In genomic region chr5:105736365-105736764, GRCm38 (mm10) we compare ENCODE assay signal across 23 mouse cellular contexts. TPM values are rescaled to one million over a fixed set of nuclear protein-coding genes. Genes with fewer than 3 reads are reported as not detected.
DNase-seq lines count a peak whose midpoint lies in the region; TF ChIP-seq lines count a peak whose summit lies in the region.
"Had no signal": no experiment of that assay in that cellular context is flagged by ENCODE, and none has a peak within 500 bp of the region (broad histone marks: within the 10 kb centered on the region; RNA-seq: fewer than 3 reads in every experiment).

No protein-coding gene starts in this region.

- TF ChIP-seq CTCF in left cerebral cortex, adult 2 months (IDR thresholded peaks at IDR 0.05): no peak

- no peak overlapping the region for H3K27ac ChIP-seq in left cerebral cortex, adult 2 months
- H3K27ac ChIP-seq: embryonic facial prominence, embryonic 13.5 days; embryonic facial prominence, embryonic 15.5 days; forebrain, embryonic 10.5 days; forebrain, embryonic 13.5 days; forebrain, embryonic 15.5 days had no signal

- H3K4me3 ChIP-seq in left cerebral cortex, adult 2 months: no peak overlapping the region
- H3K4me3 ChIP-seq: embryonic facial prominence, embryonic 13.5 days; embryonic facial prominence, embryonic 15.5 days; erythroblast, embryonic 14.5 days; forebrain, embryonic 10.5 days; forebrain, embryonic 13.5 days; forebrain, embryonic 15.5 days had no signal

- intact Hi-C loops in left cerebral cortex, adult 2 months (cut with DNase I): no loop called here

- peak; percentile 66 for DNase-seq in adrenal gland, adult 2 months
- no peak for DNase-seq in adrenal gland, adult 18-20 months (ENCODE audit: low spot score in 2 of 2)
- DNase-seq in adrenal gland, postnatal 14 days: peak; percentile 66
- DNase-seq in adrenal gland, postnatal 4 days (ENCODE audit: low spot score in 2 of 2): no peak
- peak; percentile 38 for DNase-seq in 416B (ENCODE audit: low read depth)
- peak; percentile 44 to 45 for DNase-seq in adrenal gland, postnatal 36 days
- no peak for DNase-seq in left cerebral cortex, adult 2 months (ENCODE audit: extremely low spot score in 1 of 2, low spot score in 2 of 2)
- DNase-seq: B cell, adult 2 months; cerebellum, adult 11 months; cerebellum, adult 18-20 months; cerebellum, adult 8-10 months; cerebellum, adult 9-11 months; cerebellum, postnatal 14 days; cerebellum, postnatal 36 days; embryo, embryonic 11 days; forebrain, postnatal 0 days had no signal

RNA-seq across cellular contexts. Expression of gene Lrrc8d, which starts 36.6 kb away (rescaled TPM):
- total RNA-seq in adrenal gland, adult 2 months (2021): 100 to 1,000 TPM; 105 to 127 TPM
- 20.4 and 31.8 TPM in 2 replicates for polyA plus RNA-seq in adrenal gland, adult 2 months (2012; rRNA removed)
- 100 to 1,000 TPM in 1 of 2 experiments, 10 to 100 TPM in 1; 81.3 to 105 TPM for total RNA-seq in adrenal gland, adult 18-20 months (2021)
- total RNA-seq in adrenal gland, postnatal 14 days (2021): 85.6 and 87.9 TPM in 2 replicates
- total RNA-seq in adrenal gland, postnatal 4 days (2021): 10 to 100 TPM; 83.9 to 89.6 TPM
- 100 to 1,000 TPM in 1 of 2 experiments, 10 to 100 TPM in 1; 97.8 to 115 TPM for total RNA-seq in adrenal gland, postnatal 36 days (2021)
- total RNA-seq in left cerebral cortex, adult 2 months (2021): 10 to 100 TPM; 35.6 to 39.0 TPM
- polyA plus RNA-seq: G1E had no signal

Comparison
In these comparisons a context has a peak if more than half of its experiments do, and no peak if none do; other contexts are left out.
1. DNase-seq: peak in adrenal gland, adult 2 months (single experiment), adrenal gland, postnatal 14 days (single experiment), 416B (single experiment) and adrenal gland, postnatal 36 days (2 of 2); none in adrenal gland, adult 18-20 months (0 of 2), adrenal gland, postnatal 4 days (0 of 2) and left cerebral cortex, adult 2 months (0 of 2).